Mouse (Mus musculus): ENCODE measurements at regions not wholly inside any gene's neighbourhood (a gene's known extent, or its start where the extent isn't known, plus 50 kb on each side); places are given as distances from the start of the nearest gene placed in this dataset.
A peak's percentile ranks its signal among the peaks of the same experiment; 100 is the strongest.

DNA sequence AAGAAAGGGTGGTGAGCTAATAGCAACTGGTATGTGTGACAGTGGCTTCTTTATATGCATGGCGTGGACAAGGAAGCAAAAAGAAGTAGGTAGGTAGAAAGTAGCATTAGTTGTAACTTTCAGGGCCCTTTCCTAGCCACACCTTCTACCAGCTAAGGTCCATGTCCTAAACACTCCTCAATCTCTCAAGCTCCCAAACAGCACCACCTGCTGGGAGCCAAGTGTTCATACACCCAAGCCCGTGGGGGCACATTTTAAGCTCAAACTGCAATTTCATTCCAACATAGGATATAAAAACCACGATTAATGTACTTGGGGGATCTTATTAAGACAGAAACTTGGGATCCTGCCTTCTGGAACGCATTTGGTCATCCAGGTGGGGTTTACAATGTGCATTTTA, 141.6 kb upstream of the Cox10 start:
- no peak for DNase-seq

DNA sequence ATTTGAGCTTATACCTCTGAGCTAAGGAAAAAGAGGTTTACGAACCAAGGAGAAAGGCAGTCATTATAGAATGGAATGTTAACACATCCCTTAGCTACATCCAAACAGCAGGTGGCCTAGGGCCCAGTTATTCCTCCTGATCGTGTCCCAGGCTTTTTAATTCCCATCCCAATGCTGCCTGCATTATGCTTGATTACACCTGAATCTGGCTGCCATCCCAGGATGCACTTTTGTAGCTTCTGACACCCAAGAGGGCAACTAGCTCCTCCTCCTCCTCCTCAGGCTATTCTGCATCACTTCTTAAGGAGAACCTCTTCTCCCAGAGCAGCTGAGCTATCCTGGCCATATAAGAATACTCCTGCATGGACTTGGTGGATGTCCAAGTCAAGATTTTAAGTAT, 137.9 kb upstream of the Cox10 start:
- DNase-seq = no peak

DNA sequence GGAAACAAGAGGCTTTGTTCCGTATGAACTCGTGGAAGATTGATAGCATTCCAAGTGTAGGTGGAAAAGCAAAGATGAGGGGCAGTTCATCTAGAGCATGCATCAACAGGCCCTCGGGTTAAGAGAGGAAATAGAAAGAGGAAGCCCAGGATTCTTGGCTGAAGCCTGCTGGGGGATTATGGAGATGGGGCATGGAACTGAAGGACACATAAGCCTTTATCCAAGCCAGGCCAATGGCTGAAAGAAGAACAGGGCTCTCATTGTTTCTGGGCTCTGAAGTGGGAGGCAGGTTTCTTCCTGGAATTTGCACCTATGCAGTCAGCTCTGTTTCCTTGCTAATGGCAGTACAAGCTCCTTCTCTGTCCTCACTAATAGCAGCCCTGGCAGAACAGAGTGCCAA, 131.6 kb upstream of the Cox10 start:
- no peak for DNase-seq

DNA sequence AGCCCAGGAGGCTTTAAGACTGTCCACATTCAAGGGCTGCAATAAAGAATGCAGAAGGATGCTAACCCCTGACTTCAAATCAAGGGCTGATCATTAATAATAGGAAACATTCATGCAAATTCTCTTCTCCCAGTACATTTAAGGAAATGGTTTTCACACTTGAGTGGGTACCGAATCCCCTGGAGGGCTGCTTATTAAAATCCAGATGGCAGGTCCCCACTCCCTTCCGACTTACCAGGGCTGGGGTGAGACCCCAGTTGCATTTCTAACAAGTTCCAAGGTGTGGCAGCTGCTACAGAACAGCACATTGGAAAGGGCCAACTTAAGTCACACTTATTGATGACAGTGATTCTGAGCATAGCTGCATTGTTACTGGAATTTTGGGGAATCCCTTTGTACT, 129.0 kb upstream of the Cox10 start:
- no peak for DNase-seq

GRCm38 (mm10) chr11:64207358-64207864, 128.1 kb upstream of the Cox10 start:
- DNase-seq = no peak

- DNase-seq = no peak
Measured at GRCm38 (mm10) chr11:64206155-64206554, 126.9 kb upstream of the Cox10 start.

DNA sequence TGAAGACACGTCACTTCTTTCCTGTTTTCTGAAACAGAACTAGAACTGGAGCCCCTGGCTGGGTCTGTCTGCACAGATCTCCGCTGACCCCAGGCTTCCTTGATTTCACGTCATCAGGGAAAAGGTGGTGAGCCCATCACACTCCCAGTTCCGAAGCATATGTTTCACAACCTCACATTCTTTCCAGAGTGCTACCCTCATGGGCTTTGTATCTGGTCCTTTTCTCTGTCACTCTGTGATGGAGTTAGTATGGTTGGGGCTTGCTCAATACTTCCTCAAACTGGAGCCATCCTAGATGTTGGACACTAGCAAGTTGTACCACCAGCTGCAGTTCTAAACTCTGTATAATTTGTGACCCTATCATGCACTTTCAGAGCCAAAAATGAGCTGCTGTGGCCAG, 125.8 kb upstream of the Cox10 start:
- no peak for DNase-seq

DNA sequence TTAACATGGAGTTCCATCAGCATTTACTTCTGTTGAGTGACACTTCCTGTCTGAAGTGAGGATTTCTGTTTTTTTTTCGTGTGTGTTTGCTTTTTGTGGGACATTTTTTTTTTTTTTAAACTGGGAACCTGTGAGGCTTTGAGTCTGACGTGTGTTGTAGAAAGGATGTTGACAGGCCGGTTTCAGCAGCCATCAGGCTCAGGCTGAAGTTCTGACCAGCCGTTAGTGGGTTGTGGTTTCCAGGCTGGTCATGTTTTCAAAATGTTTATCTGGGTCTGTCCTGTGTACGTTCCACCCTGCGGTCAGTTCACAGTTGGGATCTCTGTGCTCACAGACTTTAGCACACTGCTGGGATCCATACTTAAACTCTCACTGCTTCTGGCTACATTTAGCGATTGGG, 125.0 kb upstream of the Cox10 start:
- DNase-seq = no peak

DNA sequence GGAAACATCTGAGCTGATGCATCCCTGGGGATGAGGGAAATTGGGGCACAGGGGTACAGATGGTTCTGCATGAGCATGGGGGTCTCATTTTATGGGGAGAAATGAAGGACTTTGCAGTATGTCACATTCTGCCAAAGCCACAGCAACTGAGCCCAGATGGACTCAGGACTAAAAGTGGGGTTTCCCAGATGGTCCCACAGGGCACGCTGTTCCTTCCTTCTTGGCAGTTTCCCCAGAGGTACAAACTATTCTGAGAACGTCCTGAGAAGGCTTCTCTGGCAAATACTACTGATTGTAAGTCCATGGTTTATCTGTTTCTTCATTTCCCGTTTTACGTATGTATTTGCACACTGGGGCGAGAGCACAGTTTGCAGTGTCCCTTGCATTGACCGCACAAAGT, 121.6 kb upstream of the Cox10 start:
- DNase-seq = no peak

DNA sequence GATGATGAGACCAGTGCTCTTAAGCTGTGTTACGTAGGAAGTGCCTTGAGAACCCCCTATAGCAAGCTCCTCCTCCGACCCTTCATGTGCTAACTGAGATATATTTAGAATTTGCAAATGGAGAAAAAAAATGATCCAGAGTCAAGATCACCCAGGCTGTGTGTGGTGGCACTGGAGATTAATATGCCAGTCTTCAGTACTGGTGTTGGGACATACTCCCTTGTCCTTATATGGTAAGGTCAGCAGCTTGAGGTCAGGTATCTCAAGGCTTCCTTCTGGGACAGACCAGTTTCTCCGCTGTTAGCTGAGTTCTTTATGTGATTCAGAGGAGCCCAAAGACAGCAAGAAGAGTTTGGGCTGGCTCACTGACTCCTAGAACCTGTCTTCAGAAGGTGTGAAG, 116.0 kb upstream of the Cox10 start:
- DNase-seq = no peak

- DNase-seq = no peak
Measured at GRCm38 (mm10) chr11:64188701-64189100, 109.4 kb upstream of the Cox10 start.

DNA sequence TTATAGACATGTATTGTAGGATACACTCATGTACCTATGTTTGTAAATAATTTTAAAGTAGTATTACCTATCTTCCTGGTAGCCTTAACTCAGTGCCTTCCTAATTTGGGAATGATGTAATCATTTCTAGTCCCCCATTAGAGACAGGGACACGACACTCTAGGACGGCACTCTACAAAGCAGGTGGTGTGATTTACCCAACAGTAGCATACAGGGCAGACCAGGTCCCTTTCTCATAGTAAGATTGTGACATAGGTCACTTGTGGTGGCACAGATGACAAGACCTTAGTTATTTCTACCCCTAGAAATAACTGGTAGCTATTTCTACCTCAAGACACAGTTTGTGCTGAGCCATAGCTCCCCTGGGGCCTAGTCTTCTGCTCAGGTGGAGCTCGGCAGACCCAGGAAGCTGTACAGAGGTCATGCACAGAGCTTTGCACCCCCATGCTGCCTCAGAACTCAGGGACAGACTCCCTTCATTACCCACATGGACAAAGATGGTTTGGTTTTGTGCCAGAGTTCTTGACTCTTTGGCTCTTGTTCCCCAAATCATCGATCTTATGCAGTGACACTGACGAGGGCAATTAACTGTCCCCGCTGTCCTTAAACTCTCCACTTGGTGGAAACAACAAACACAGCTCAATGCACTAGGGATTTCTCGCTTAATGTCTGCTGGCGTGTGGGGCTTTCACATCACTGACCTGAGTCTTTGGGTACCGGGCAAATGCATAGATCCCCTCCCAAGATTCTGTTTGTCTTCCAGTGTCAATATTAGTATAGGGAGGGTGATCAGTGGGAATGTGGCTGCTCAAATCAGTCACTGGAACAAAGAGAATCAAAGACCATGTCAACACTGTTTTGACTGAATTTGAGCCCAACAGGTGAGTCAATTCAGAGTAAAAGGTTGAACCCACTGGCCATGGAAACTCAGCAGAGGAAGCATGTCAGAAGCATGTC, 108.5 kb upstream of the Cox10 start:
- no peak for DNase-seq

DNA sequence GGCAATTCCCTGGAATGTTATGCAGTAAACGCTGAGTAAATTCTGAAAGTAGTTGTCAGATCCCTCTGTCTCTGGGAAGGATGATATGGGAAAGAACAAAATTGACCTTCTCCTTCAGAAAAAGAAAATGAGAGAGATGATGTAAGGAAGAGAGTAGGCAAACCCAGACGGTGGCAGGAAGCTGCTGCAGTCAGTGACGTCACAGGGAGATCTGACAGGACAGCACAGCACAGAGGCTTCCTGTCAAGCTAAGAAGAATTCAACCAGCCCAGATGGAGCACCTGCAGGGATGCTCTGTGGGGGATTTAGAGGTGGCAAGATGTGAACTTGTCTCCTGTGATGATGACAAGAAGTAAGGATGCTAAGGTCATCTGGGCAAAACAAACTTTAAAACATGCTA, 107.7 kb upstream of the Cox10 start:
- DNase-seq = no peak

GRCm38 (mm10) chr11:64186590-64186989, 107.3 kb upstream of the Cox10 start:
- no peak for DNase-seq

DNA sequence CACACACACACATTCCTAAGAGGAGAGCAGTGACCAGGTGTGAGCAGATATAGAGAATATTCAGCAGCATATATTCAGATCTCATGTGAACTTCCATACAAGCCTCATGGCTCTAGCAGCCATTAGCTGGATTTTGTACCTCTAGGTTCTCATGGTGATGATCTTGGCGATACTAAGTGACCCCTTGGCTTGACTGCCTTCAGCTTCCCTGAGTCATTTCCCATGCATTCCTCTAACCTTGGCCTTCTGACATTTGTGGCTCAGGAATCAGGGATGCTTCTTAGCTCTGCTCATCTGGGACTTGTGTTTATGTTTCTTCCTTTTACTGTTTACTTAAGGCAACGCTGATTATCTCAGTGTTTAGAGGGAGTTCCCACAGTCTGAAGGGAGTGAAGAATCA, 100.8 kb upstream of the Cox10 start:
- no peak for DNase-seq

- no peak for DNase-seq
Measured at GRCm38 (mm10) chr11:64173421-64174062, 94.3 kb upstream of the Cox10 start.

DNA sequence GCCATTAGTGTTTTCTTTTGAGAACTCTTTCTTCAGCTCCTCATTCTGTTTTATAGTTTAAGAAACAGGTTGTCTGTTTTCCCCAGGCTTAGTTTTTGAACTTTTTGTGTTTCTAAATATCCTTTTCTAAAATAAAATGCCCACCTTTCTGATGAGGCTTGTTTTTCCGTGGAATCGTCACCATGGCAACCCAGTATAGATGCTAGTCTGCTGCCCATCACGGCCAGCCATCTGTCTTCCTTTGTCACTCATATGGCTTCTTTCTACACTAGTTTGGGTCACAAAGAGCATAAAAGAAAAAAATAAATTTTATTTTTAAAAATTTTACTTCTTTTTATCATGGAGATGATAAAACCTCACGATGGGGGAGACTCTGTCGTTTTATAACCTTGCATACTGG, 93.7 kb upstream of the Cox10 start:
- DNase-seq = no peak

- DNase-seq = peak; percentile 41
Measured at GRCm38 (mm10) chr11:64168626-64169025, 89.4 kb upstream of the Cox10 start.

- no peak for DNase-seq
Measured at GRCm38 (mm10) chr11:64164796-64165195, 85.5 kb upstream of the Cox10 start.

- DNase-seq = no peak
Measured at GRCm38 (mm10) chr11:64158281-64158680, 79.0 kb upstream of the Cox10 start.

GRCm38 (mm10) chr11:64156640-64157039, 77.4 kb upstream of the Cox10 start:
- DNase-seq = no peak

- peak; percentile 6 for DNase-seq
Measured at GRCm38 (mm10) chr11:64139483-64139882, 60.2 kb upstream of the Cox10 start.

DNA sequence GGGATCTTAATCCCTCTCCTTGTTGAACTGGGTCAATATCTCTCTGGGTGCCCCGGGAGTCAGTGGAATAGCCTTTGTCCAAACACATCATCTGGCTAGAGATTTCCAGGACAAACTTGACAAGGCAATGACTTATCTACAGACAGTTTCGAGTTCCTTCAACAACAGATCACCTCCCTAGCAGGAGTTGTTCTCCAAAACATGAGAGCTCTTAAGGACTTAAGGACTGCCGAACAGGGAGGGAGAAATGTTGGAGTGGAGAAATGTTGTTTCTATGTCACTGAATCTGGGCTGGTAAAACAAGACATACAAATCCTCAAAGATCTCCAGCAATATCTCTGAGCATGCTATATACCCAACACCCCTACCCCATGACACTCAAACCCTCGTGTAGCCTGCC, 59.7 kb upstream of the Cox10 start:
- no peak for DNase-seq

DNA sequence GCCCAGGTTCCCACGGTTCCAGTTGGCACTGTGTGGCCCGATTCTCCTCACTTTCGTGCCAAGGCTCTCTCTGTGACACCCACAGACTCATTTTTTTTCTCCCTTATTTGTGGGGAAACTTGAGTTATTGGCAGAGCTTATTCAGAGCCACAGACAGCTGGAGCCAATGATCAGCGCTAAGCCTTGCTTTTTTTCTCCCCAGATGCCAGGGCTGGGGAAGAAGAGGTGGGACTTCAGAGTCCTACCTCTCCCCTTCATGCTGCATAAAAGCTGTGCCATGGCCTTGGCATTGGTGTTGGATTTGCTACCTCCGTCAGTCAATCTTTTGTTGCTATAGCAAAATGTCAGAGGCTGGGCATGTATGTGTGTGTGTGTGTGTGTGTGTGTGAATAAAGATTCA, 56.5 kb upstream of the Cox10 start:
- no peak for DNase-seq

GRCm38 (mm10) chr11:64135308-64135591, 56.0 kb upstream of the Cox10 start:
- no peak for DNase-seq
